ENCODE assay signal across 8 mouse cellular contexts in genomic region chr11:70969821-70970559, GRCm38 (mm10). TPM values are rescaled to one million over a fixed set of nuclear protein-coding genes. Genes with fewer than 3 reads are reported as not detected.
DNase-seq lines count a peak whose midpoint lies in the region; ATAC-seq and TF ChIP-seq lines count a peak whose summit lies in the region.

Nup88 (minus strand) TSS chr11:70969973.
Rpain (plus strand) TSS chr11:70970213.

- TF ChIP-seq POLR2A in brain, embryonic 14.5 days (IDR thresholded peaks at IDR 0.05; ENCODE audit: borderline replicate concordance, extremely low read depth, insufficient read depth, insufficient read length, poor library complexity, severe bottlenecking) = peak; percentile 44; the same call in 1 of the 2 replicates
- peak; percentile 80 for TF ChIP-seq POLR2A in liver, adult 2 months (IDR thresholded peaks at IDR 0.05; ENCODE audit: extremely low read depth, insufficient read depth, low read length)
- peak; percentile 85 for TF ChIP-seq POLR2A in myocyte (IDR thresholded peaks at IDR 0.05; ENCODE audit: insufficient read length, low read depth)

- peak within 1 kb of the TSS; percentile 88 for H3K27ac ChIP-seq in heart, embryonic 11.5 days (ENCODE audit: low read depth, low read length)
- peak within 1 kb of the TSS; percentile 94 for H3K27ac ChIP-seq in kidney, embryonic 16.5 days (ENCODE audit: low read length)
- H3K27ac ChIP-seq in liver, adult 2 months (replicated peaks; ENCODE audit: insufficient read depth, low read depth, low read length) = peak within 1 kb of the TSS; percentile 79

- under 1% methylated on average over 43 of the region's 43 CpGs for WGBS in heart, embryonic 11.5 days (ENCODE audit: insufficient replicate concordance)
- WGBS in kidney, embryonic 16.5 days = under 1% methylated on average over 43 of the region's 43 CpGs
- WGBS in liver, adult 2 months = under 1% methylated on average over 43 of the region's 43 CpGs

- peaks cover 60% of the 10 kb centered on the region for H3K4me1 ChIP-seq in erythroblast, embryonic 14.5 days (ENCODE audit: control insufficient read depth)
- H3K4me1 ChIP-seq in heart, embryonic 11.5 days (ENCODE audit: control insufficient read depth, insufficient read depth, low read length) = peaks cover 12% of the 10 kb centered on the region
- H3K4me1 ChIP-seq in kidney, embryonic 16.5 days (ENCODE audit: insufficient read depth, low read length) = peaks cover 16% of the 10 kb centered on the region
- peaks cover 13% of the 10 kb centered on the region for H3K4me1 ChIP-seq in liver, adult 2 months (ENCODE audit: control insufficient read depth, insufficient read depth, low read length)

- H3K27me3 ChIP-seq in C2C12 (ENCODE audit: control insufficient read depth, insufficient read depth, insufficient read length) = no peaks in the 10 kb centered on the region
- no peaks in the 10 kb centered on the region for H3K27me3 ChIP-seq in erythroblast, embryonic 14.5 days (ENCODE audit: control insufficient read depth)
- no peaks in the 10 kb centered on the region for H3K27me3 ChIP-seq in heart, embryonic 11.5 days (ENCODE audit: control insufficient read depth, insufficient read depth, low read length)
- H3K27me3 ChIP-seq in kidney, embryonic 16.5 days (ENCODE audit: insufficient read depth, low read length) = no peaks in the 10 kb centered on the region
- H3K27me3 ChIP-seq in liver, adult 2 months (ENCODE audit: control insufficient read depth, insufficient read depth, low read length) = no peaks in the 10 kb centered on the region
- H3K27me3 ChIP-seq in myocyte (ENCODE audit: control insufficient read depth, insufficient read depth, insufficient read length) = no peaks in the 10 kb centered on the region
- H3K27me3 ChIP-seq in splenic B cell, adult 2 months (ENCODE audit: control insufficient read depth, insufficient read depth, low read length, poor library complexity, severe bottlenecking) = no peaks in the 10 kb centered on the region

- H3K79me3 ChIP-seq in C2C12 (ENCODE audit: low read depth) = peaks cover 19% of the 10 kb centered on the region

- H3ac ChIP-seq in C2C12 (ENCODE audit: control insufficient read depth, insufficient read length, low read depth) (peak within 1 kb of the TSS; percentile 96), myocyte (ENCODE audit: control insufficient read depth, insufficient read length) (peak within 1 kb of the TSS; percentile 52)

- DNase-seq in brain, embryonic 14.5 days (ENCODE audit: low read depth) = peak; percentile 99
- DNase-seq in liver, adult 2 months (ENCODE audit: extremely low read depth, low read depth, low spot score) = peak; percentile 94
- peak; percentile 97 for DNase-seq in splenic B cell, adult 2 months (ENCODE audit: low read depth, low spot score)

- ATAC-seq in heart, embryonic 11.5 days (replicated peaks; ENCODE audit: insufficient number of reproducible peaks, low FRiP score, low TSS enrichment) = peak; percentile 95
- peak; percentile 99 for ATAC-seq in kidney, embryonic 16.5 days (ENCODE audit: low FRiP score, low TSS enrichment)

- H3K9me3 ChIP-seq in erythroblast, embryonic 14.5 days (ENCODE audit: control insufficient read depth, low read length) = no peaks in the 10 kb centered on the region
- H3K9me3 ChIP-seq in heart, embryonic 11.5 days (replicated peaks; ENCODE audit: control insufficient read depth, low read length) = no peaks in the 10 kb centered on the region
- no peaks in the 10 kb centered on the region for H3K9me3 ChIP-seq in kidney, embryonic 16.5 days (ENCODE audit: low read length)

- peak within 1 kb of the TSS; percentile 85 for H3K4me2 ChIP-seq in heart, embryonic 11.5 days
- peak within 1 kb of the TSS; percentile 91 for H3K4me2 ChIP-seq in kidney, embryonic 16.5 days (replicated peaks; ENCODE audit: low read depth, low read length)
- H3K4me2 ChIP-seq in myocyte (ENCODE audit: low read depth) = peak within 1 kb of the TSS; percentile 86

- H3K9ac ChIP-seq in heart, embryonic 11.5 days (ENCODE audit: low read depth, low read length) = peak within 1 kb of the TSS; percentile 92
- H3K9ac ChIP-seq in kidney, embryonic 16.5 days (replicated peaks; ENCODE audit: low read length) = peak within 1 kb of the TSS; percentile 85
- peak within 1 kb of the TSS; percentile 84 for H3K9ac ChIP-seq in liver, adult 2 months (ENCODE audit: low read depth, low read length)

- no peak for TF ChIP-seq CTCF in C2C12 (IDR thresholded peaks at IDR 0.05; ENCODE audit: control insufficient read depth, insufficient read depth, insufficient read length)
- no peak for TF ChIP-seq CTCF in brain, embryonic 14.5 days (IDR thresholded peaks at IDR 0.05; ENCODE audit: borderline replicate concordance, extremely low read depth, insufficient read depth, insufficient read length)
- TF ChIP-seq CTCF in liver, adult 2 months (IDR thresholded peaks at IDR 0.05; ENCODE audit: low read depth, low read length) = no peak

- H3K79me2 ChIP-seq in C2C12 (ENCODE audit: control insufficient read depth, insufficient read depth) = peaks cover 45% of the 10 kb centered on the region
- peaks cover 13% of the 10 kb centered on the region; the same call in 1 of the 2 replicates for H3K79me2 ChIP-seq in liver, adult 2 months (ENCODE audit: control insufficient read depth, insufficient read depth, low read length)
- H3K79me2 ChIP-seq in myocyte (ENCODE audit: control insufficient read depth, insufficient read depth) = peaks cover 23% of the 10 kb centered on the region

- H3K36me3 ChIP-seq in C2C12 (ENCODE audit: control insufficient read depth, insufficient read depth) (peaks cover 45% of the 10 kb centered on the region), myocyte (ENCODE audit: control insufficient read depth, insufficient read depth) (peaks cover 15% of the 10 kb centered on the region)
- peaks cover 63% of the 10 kb centered on the region for H3K36me3 ChIP-seq in erythroblast, embryonic 14.5 days (ENCODE audit: control insufficient read depth)
- peaks cover 7% of the 10 kb centered on the region; the same call in 1 of the 2 replicates for H3K36me3 ChIP-seq in heart, embryonic 11.5 days (ENCODE audit: control insufficient read depth, insufficient read depth, low read length)
- H3K36me3 ChIP-seq in kidney, embryonic 16.5 days (ENCODE audit: insufficient read depth, low read length) = peaks cover 26% of the 10 kb centered on the region
- H3K36me3 ChIP-seq in liver, adult 2 months (ENCODE audit: control insufficient read depth, insufficient read depth, low read length) = peaks cover 22% of the 10 kb centered on the region
- peaks cover 8% of the 10 kb centered on the region; the same call in 1 of the 2 replicates for H3K36me3 ChIP-seq in splenic B cell, adult 2 months (ENCODE audit: control insufficient read depth, insufficient read depth, low read length, poor library complexity, severe bottlenecking)

- H3K4me3 ChIP-seq in C2C12 (ENCODE audit: insufficient read depth, poor library complexity, severe bottlenecking) (peak within 1 kb of the TSS; percentile 99), myocyte (peak within 1 kb of the TSS; percentile 96)
- peak within 1 kb of the TSS; percentile 83 for H3K4me3 ChIP-seq in erythroblast, embryonic 14.5 days (replicated peaks)
- H3K4me3 ChIP-seq in heart, embryonic 11.5 days (ENCODE audit: low read depth, low read length) = peak within 1 kb of the TSS; percentile 96
- peak within 1 kb of the TSS; percentile 73 for H3K4me3 ChIP-seq in kidney, embryonic 16.5 days (ENCODE audit: low read length)
- peak within 1 kb of the TSS; percentile 97 for H3K4me3 ChIP-seq in liver, adult 2 months (ENCODE audit: insufficient read depth, low read depth, low read length)

TF ChIP-seq in C2C12, 6 proteins besides CTCF, POLR2A, EP300 and RAD21:
- TF ChIP-seq FOSL1 (IDR thresholded peaks at IDR 0.05; ENCODE audit: insufficient read depth, low read length, poor library complexity, severe bottlenecking) (no peak), MAX (IDR thresholded peaks at IDR 0.05) (no peak), MYOD1 (IDR thresholded peaks at IDR 0.05; ENCODE audit: control insufficient read depth, insufficient read length, low read depth) (no peak), MYOG (IDR thresholded peaks at IDR 0.05; ENCODE audit: control insufficient read depth, extremely low read depth, insufficient read length) (no peak), USF1 (IDR thresholded peaks at IDR 0.05; ENCODE audit: low read depth) (no peak), CEBPB (IDR thresholded peaks at IDR 0.05; ENCODE audit: low read depth) (no peak)

TF ChIP-seq in myocyte, 11 proteins besides CTCF, POLR2A, EP300 and RAD21:
- TF ChIP-seq SRF (IDR thresholded peaks at IDR 0.05; ENCODE audit: control insufficient read depth, insufficient read length, low read depth) (peak; percentile 48), TCF12 (IDR thresholded peaks at IDR 0.05; ENCODE audit: insufficient read depth, poor library complexity, severe bottlenecking) (no peak), REST (IDR thresholded peaks at IDR 0.05; ENCODE audit: insufficient read depth, insufficient read length) (peak; percentile 17), E2F4 (IDR thresholded peaks at IDR 0.05; ENCODE audit: insufficient read depth) (peak; percentile 32), MYOD1 (IDR thresholded peaks at IDR 0.05; ENCODE audit: control insufficient read depth in 1 of 3, insufficient read length in 2 of 3, low read depth in 2 of 3) (no peak), USF1 (IDR thresholded peaks at IDR 0.05; ENCODE audit: low read depth) (no peak), POLR2AphosphoS2 (IDR thresholded peaks at IDR 0.05; ENCODE audit: insufficient read length, low read depth) (peak; percentile 66)

RNA-seq across cellular contexts. Expression of gene Nup88, which starts in this region (rescaled TPM):
- polyA plus RNA-seq in C2C12 (2012; fragmentation: generic; extraction: Trizol) (57.1 TPM), myocyte (2012; fragmentation: generic; extraction: Trizol) (63.5 TPM)
- 95.9 and 119 TPM in 2 replicates for polyA plus RNA-seq in brain, embryonic 14.5 days (2012; rRNA removed)
- 3.4 and 5.4 TPM in 2 replicates for polyA plus RNA-seq in erythroblast, embryonic 14.5 days (2012)
- polyA plus RNA-seq in heart, embryonic 11.5 days (2014; fragmentation: Nextera tagmentation; extraction: Ambion mirVana) = 129 and 145 TPM in 2 replicates
- polyA plus RNA-seq in kidney, embryonic 16.5 days (2015; fragmentation: Nextera tagmentation; extraction: Ambion mirVana) = 136 and 142 TPM in 2 replicates
- total RNA-seq in liver, adult 2 months (2014; rRNA removed) = 26.9 and 28.9 TPM in 2 replicates
- 11.6 and 14.3 TPM in 2 replicates for polyA plus RNA-seq in liver, adult 2 months (2012; rRNA removed)

RNA-seq across cellular contexts. Expression of gene Rpain, which starts in this region (rescaled TPM):
- polyA plus RNA-seq in C2C12 (2012; fragmentation: generic; extraction: Trizol) (34.4 TPM), myocyte (2012; fragmentation: generic; extraction: Trizol) (28.0 TPM)
- polyA plus RNA-seq in brain, embryonic 14.5 days (2012; rRNA removed) = 48.1 and 69.5 TPM in 2 replicates
- polyA plus RNA-seq in erythroblast, embryonic 14.5 days (2012) = 2.4 and 3.2 TPM in 2 replicates
- polyA plus RNA-seq in heart, embryonic 11.5 days (2014; fragmentation: Nextera tagmentation; extraction: Ambion mirVana) = 54.4 and 58.6 TPM in 2 replicates
- 70.7 and 83.0 TPM in 2 replicates for polyA plus RNA-seq in kidney, embryonic 16.5 days (2015; fragmentation: Nextera tagmentation; extraction: Ambion mirVana)
- total RNA-seq in liver, adult 2 months (2014; rRNA removed) = 48.1 and 51.5 TPM in 2 replicates
- polyA plus RNA-seq in liver, adult 2 months (2012; rRNA removed) = 32.5 and 38.5 TPM in 2 replicates

Comparison
In these comparisons a context has a peak if more than half of its experiments do, and no peak if none do; other contexts are left out.
1. Peak in every context shown above with its lines: DNase-seq, ATAC-seq, H3K4me3 ChIP-seq and H3K27ac ChIP-seq.